Mouse (Mus musculus): ENCODE measurements around the gene Gzme.
"Not testable (repeated sequence)": the region's sequence is repeated elsewhere in the genome, so short reads cannot be mapped to it uniquely, and the experiment has no call there.

The Gzme gene

DNA sequence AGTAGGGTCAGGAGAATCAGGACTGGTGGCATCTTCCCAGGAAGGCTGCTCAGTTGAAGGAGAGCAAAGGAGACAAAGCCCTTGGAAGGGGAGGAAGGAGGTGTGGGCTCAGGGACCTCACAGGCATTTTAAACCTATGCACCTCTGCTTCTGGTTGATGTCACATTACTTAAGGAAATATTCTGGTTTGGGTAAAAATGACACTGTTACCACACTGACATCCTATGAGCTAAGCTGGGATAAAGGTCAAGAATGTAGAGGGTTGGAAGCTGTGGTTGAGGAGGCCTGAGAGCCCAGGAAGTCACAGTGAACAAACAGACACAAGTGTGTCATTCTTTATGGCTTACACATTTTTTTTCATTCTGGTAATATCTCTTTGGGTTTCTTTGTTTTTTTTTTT is at the start of gene Gzme:
Gene Gzme, minus strand, starts transcription at position 101 of the 400 bp plus-strand sequence.
- DNase-seq (ENCODE audit: low spot score in 2 of 2) = no peak

DNA sequence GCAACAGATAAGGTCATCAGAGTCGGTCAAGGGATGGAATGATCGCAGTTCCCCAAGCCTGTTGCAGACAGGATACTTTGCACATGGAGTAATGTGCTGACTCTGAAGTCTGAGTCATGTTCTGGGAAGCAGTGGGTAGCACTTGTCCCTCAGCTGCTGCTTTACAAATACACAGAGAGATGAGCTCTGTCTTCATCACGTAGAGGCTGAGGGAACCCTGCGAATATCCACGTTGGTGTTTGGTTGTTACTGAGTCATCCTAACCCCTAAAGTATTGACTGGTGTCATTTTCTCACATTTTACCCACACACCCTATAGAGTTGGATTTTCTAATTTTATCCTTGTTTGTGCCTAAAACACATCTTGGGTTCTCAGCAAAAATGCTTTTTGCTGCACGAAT is 47.6 kb upstream of the Gzme start:
- DNase-seq (ENCODE audit: low spot score in 2 of 2) = no peak

DNA sequence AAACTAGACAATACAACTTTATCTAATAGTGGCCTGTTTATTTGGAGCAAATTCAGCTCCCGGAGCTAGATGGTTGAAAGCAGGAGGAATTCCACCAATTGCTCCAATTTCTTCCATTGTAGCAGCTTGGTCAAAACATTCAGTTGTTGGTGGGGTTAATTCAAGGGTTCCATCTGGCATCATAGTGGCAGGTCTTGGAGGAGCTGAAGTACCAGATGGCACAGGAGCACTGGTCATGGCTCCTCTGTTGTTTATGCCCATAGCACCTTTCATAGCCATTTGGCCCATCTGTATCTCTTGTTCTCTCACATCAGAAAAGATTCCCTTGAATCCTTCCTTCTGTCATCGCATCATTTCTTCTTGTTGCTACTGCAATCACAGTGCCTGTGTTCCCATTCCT is 41.7 kb upstream of the Gzme start:
- no peak for DNase-seq (ENCODE audit: low spot score in 2 of 2)

DNA sequence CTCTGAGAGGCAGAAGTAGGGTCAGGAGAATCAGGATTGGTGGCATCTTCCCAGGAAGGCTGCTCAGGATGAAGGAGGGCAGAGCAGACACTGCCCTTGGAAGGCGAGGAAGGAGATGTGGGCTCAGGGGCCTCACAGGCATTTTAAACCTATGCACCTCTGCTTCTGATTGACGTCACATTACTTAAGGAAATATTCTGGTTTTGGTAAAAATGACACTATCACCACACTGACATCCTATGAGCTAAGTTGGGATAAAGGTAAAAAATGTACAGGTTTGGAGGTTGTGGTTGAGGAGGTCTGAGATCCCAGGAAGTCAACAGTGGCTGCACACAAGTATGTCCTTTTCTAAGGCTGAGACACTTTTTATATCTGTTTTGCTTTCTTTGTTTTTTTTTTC is 39.1 kb upstream of the Gzme start, which contains the start of gene Gzmg:
Gene Gzmg, minus strand, starts transcription at position 101 of the 400 bp plus-strand sequence.
- not testable (repeated sequence) for DNase-seq (ENCODE audit: low spot score in 2 of 2)

DNA sequence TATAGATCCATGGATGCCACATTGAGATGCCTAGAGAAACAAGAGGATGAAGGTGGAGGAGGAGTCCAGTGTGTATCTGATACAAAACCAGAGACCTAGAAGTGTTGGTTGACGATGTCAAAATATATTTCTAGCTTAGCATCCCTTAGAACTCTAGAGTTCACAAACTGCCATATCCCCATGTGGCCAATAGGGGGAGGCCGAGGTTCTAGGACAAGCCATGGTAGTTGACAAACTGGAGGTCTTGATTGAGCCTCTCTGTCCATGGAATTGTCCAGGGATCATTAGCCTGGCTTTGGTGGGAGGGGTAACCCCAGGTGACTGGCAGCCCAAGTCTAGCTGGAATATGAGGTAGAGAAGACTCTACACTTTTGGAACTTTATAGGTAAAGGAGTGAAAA is 34.9 kb upstream of the Gzme start:
- no peak for DNase-seq (ENCODE audit: low spot score in 2 of 2)

DNA sequence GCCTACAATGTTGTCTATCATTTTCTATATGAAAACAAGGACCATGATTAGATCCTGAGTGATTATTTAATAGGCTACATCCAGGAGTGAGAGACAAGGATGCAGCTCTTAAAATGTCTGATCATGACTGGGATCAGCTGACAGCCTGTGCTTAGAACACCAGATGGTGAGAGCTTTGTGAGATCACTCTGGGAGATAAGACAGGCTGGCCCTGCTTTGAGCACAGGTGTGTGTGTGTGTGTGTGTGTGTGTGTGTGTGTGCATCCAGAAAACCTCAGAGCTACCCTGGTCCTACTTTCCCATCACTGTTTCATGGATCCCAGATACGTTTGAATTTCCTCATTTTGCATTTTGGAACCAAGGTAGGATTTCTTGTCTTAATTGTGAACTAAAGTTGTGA is 13.2 kb upstream of the Gzme start:
- DNase-seq (ENCODE audit: low spot score in 2 of 2) = not testable (repeated sequence)

DNA sequence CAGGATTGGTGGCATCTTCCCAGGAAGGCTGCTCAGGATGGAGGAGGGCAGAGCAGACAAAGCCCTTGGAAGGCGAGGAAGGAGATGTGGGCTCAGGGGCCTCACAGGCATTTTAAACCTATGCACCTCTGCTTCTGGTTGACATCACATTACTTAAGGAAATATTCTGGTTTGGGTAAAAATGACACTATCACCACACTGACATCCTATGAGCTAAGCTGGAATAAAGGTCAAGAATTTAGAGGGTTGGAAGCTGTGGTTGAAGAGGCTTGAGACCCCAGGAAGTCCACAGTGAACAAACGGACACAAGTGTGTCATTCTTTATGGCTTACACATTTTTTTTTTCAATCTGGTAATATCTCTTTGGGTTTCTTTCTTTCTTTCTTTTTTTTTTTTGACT is 12.1 kb upstream of the Gzme start, which contains the start of gene Gzmd:
Gene Gzmd, minus strand, starts transcription at position 101 of the 400 bp plus-strand sequence.
- DNase-seq (ENCODE audit: low spot score in 2 of 2) = not testable (repeated sequence)

DNA sequence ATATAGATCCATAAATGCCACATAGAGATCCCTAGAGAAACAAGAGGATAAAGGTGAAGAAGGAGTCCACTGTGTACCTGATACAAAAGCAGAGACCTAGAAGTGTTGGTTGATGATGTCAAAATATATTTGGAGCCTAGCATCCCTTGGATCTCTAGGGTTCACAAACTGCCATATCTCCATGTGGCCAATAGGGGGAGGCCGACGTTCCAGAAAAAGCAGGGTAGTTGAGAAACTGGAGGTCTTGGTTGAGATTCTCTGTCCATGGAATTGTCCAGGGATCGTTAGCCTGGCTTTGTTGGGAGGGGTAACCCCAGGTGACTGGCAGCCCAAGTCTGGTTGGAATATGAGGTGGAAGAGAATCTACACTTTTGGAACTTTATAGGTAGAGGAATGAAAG is 7.9 kb upstream of the Gzme start:
- DNase-seq (ENCODE audit: low spot score in 2 of 2) = no peak

DNA sequence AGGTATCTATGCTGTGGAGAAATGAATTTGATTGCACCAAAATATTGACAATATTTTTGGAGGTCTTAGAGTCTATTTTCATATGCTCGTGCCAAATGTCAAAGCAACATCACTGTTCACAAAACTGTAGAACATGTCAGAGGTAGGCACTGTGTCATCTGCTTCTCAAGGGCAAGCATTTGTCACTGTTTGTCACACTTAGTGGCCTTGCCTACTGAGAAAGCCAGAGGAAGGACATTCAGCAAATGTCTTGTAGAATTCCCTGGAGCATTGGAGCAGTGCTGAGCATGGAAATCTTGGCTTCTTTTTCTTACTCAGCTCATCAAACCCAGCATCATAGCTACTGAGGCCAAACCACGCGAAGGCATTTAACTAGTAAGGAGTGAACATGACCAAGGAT is 3.1 kb upstream of the Gzme start:
- DNase-seq (ENCODE audit: low spot score in 2 of 2) = no peak

DNA sequence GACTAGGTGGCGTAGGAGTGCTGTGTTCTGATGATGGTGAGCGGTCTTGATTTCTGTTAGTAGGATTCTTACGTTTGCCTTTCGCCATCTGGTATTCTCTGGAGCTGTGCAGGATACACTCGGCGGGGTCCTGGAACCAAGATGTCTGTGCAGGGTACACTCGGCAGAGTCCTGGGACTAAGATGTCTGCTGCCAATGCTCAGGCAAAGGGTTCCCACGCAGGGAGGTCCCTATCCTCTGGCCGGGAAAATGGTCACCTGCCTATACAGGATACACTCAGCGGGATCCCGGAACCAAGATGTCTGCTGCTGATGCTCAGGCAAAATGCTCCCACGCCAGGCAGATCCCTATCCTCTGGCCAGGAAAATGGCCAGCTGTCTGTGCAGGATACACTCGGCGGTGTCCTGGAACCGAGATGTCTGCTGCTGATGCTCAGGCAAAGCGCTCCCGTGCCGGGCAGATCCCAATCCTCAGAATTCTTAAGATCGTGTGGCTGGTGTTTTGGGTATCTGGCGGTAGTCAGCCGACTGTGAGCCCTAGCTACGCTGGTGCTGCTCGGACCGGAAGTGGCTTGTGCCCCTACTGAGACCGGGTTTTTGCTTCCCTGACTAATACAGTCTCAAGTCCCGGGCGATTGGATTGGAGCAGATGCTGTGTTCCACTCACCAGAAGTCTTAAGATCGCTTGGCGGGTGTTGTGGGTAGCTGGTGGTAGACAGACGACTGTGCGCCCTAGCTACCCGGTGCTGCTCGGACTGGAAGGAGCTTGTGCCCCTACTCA is 4.7 kb downstream of the Gzme start:
- not testable (repeated sequence) for DNase-seq (ENCODE audit: low spot score in 2 of 2)

DNA sequence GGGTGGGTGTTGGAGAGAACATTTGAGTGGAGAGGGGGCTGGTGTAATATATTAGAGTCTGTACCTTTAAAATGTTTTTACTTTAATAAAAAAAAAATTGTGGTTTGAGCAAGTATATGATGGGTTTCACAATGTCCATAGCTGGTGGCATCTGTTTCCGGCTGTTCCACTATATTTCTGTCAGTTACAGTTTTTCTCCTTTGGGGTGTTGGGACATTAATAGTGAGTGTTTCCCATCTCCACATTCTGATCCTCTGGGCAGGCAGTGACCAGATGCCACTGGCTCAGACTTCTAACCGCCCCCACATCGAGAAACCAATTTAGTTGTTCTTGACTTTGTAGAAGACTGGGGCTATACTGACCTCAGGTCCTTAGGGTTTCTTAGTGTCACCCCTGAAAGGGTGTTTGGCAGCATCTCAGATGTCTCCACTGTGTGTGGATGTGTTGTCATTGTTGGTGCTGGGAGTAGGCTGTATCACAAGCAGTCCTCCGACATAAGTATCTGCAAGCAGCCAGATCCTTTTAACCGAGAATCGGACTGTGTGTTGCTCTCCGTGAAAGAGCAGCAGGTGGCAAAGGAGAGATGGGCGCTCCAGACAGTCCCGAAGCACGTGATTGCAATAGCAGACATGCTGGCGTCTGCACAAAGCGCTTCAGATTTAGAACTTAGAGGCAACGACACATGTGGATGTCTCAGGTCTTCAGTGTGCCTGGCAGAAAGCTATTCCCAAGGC is 14.8 kb downstream of the Gzme start:
- no peak for DNase-seq (ENCODE audit: low spot score in 2 of 2)

DNA sequence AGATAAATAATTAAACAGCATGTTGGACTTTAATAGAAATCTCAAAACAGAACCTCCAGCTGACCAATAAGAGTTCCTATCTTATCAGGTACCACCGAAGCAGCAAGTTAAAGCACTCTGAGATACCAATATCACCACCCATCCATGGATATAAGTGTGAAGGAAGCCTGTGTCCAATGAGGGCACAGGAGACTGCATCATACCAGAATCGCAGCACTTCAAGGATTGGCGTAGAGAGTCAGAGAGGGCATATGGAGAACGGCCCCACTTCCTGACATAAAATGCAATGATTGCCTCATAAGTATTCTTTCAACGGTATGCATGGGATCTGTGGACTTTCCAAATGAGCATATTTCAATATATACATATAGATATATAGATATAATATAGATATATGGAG is 15.4 kb downstream of the Gzme start:
- no peak for DNase-seq (ENCODE audit: low spot score in 2 of 2)

DNA sequence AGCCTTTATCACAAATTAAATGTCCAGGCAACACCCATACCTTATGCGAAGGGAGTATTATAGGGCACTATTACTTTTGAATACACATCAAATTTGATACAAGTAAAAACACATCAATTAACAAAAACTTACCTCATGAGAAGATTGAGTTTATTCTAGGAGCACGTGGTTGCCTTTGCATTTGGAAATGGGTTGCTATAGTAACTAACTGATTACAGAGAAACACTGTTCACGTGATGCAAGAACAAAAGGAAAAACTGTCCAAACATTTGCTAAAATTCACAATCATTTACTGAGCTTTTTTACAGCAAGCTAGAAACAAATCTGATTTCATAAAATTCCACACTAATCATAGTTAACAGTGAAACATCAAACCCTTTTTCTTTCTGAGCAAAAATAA is 17.0 kb downstream of the Gzme start:
- DNase-seq (ENCODE audit: low spot score in 2 of 2) = no peak

DNA sequence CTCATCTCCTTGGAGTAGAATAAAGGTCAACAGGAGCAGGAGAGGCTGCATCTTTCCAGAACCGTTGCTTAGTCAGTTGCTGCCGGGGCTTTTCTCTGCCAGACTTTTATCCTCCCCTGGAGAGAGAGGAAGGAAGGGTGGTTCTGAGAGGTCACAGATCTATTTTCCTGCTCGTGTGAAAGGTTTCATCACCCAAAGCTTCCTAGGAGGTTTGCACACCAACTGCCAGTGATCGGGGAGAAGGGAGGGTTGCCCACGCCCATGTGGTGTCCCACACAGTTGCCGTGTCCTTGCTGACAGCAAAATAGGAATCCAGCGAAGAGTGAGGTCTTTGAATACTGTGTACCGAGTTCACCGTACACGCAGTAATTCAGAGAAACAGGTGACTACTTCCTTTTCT is 18.0 kb downstream of the Gzme start, which contains the start of gene Ctsg:
Gene Ctsg, minus strand, starts transcription at position 189 of the 400 bp plus-strand sequence.
- DNase-seq (ENCODE audit: low spot score in 2 of 2) = no peak

DNA sequence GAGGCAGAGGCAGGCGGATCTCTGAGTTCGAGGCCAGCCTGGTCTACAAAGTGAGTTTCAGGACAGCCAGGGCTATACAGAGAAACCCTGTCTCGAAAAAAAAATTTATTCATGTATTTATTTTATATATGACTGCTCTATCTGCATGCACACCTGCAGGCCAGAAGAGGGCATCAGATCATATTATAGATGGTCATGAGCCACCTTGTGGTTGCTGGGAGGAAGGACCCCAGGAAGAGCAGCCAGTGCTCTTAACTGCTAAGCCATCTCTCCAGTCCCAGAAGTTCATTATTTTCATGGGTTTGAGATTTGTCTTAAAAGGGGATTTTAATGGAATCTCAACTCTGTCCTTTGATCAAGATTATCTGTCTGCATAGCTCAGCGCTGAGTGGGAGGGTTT is 21.5 kb downstream of the Gzme start:
- no peak for DNase-seq (ENCODE audit: low spot score in 2 of 2)

DNA sequence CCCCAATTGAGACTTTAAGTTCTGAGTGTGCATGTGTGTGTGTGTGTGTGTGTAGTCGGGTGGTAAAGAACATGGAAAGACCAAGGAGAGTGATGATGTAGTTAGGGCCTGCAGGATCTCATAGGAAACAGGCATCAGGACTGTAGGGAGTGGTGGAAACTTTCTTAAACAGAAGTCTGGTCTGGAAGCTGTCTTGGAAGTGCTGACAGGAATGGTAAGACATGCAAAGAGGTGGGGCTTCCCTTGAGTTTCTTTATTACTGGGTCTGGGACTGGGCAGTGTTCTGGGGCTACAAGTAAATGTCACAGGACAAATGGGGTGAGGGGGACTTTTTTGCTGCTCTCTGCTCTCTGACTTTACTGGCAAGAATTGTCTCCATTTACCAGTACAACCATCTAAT is 22.8 kb downstream of the Gzme start:
- DNase-seq (ENCODE audit: low spot score in 2 of 2) = no peak

DNA sequence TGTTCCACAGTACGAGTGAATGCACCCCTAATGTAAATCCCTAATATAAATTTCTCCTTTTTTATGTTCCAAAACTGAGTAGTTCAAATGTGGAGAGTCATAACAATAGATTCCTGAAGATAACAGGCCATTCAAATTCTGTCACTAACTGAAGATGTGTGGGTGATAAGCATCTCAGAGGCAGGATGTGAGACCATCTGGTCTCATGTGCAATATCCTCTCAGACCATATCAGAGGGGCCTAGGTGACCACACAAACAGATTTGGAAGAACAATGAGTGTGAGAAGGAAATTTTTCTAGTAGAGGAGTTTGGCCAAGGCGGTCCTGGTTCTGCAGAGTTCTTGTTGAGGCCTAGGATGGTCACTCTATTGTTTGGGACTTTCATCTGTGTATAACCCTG is 27.1 kb downstream of the Gzme start:
- DNase-seq (ENCODE audit: low spot score in 2 of 2) = no peak

DNA sequence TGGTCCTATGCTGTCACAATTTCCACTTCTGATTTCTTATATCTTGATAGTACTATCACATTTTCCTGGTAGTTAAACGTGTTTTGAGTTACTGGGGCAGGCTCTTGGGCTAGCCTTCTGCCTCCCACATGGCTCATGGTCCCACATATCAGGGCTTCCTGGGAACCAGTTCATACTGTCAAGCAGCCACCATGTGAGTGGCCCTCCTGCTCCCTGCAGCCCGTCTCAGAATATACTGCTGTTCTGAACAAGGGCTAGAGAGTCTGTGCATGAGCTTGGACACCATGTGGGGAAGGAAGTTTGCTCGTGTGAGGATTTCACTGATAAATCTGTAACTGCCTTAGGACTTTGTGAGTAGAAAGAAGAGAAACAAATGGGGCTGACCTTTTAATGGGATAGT is 33.7 kb downstream of the Gzme start:
- no peak for DNase-seq (ENCODE audit: low spot score in 2 of 2)

DNA sequence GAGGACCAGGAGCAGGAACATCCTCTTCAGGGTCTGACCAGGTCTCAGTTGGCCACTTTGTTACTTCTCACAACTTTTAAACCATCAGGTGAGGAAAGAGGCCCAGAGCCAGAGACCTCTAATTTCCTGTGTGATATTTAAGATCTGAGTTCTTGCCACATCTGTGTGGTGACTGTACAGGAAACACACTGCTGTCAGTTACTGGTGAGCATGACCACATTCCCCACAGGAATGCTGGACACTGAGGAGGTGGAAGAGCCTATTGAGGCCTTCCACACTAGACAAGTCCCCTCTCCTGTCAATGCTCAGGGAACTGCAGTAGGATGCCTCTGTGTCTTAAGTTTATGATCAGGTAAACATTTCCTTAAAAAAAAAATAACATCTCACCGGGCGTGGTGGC is 35.3 kb downstream of the Gzme start, which contains the start of gene Mcpt8:
Gene Mcpt8, minus strand, starts transcription at position 107 of the 400 bp plus-strand sequence.
- no peak for DNase-seq (ENCODE audit: low spot score in 2 of 2)

DNA sequence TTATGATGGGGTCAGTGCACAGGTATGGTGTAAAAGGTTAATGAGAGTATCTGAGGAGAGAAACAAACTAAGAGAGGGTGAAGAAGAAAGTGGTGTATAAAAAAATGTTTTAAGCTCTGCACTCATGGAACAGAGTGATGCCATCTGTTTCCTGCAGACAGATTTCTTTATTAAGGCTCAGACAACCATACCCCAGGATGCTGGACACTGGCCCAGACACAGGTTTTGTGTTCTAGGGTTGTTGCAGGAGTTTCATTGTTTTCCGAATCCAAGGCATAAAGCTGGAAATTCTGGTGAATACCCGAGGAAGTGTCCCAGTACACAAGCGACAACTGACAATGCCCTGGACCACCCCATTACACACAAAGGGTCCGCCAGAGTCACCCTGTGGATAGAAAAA is 38.4 kb downstream of the Gzme start:
- no peak for DNase-seq (ENCODE audit: low spot score in 2 of 2)
